Mouse (Mus musculus) forebrain, embryonic 16.5 days (tissue): ENCODE measurements around the gene C2cd4c. TPM values are rescaled to one million over a fixed set of nuclear protein-coding genes. Genes with fewer than 3 reads are reported as not detected.

Source experiments
- ATAC-seq: fragments of 200-750 bp; cut with Nextera tagmentation; 2 replicates; pipeline ENCODE4 v1.8.0; 2017; ENCODE audit warnings: mild to moderate bottlenecking, moderate library complexity
- H3K27ac ChIP-seq: fragments of 300-500 bp; sonication (generic); 2 replicates; pipeline ENCODE4 v1.5.1; 2014; ENCODE audit warnings: low read length, control low read depth
- H3K27me3 ChIP-seq: fragments of 300-500 bp; sonication (generic); replicated peaks from 2 replicates; pipeline ENCODE4 v1.6.1; 2014; ENCODE audit warnings: low read length; ENCODE audit not compliant: control insufficient read depth, insufficient read depth
- H3K36me3 ChIP-seq: fragments of 300-500 bp; sonication (generic); 2 replicates; pipeline ENCODE4 v1.6.1; 2014; ENCODE audit not compliant: control insufficient read depth, insufficient read depth
- H3K4me1 ChIP-seq: fragments of 300-500 bp; sonication (generic); replicated peaks from 2 replicates; pipeline ENCODE4 v1.6.1; 2014; ENCODE audit warnings: low read length; ENCODE audit not compliant: control insufficient read depth, insufficient read depth
- H3K4me2 ChIP-seq: fragments of 300-500 bp; sonication (generic); 2 replicates; pipeline ENCODE4 v1.6.1; 2014; ENCODE audit warnings: mild to moderate bottlenecking, low read length, control low read depth
- H3K4me3 ChIP-seq: fragments of 300-500 bp; sonication (generic); replicated peaks from 2 replicates; pipeline ENCODE4 v1.5.1; 2014; ENCODE audit warnings: mild to moderate bottlenecking, low read length, control low read depth
- H3K9ac ChIP-seq: fragments of 300-500 bp; sonication (generic); replicated peaks from 2 replicates; pipeline ENCODE4 v1.6.1; 2014; ENCODE audit warnings: low read depth, low read length, control low read depth
- H3K9me3 ChIP-seq: fragments of 300-500 bp; sonication (generic); 2 replicates; pipeline ENCODE4 v1.6.1; 2016; ENCODE audit warnings: low read length; ENCODE audit not compliant: control insufficient read depth
- WGBS: fragments of 180-500 bp; shearing (Covaris S2); extraction: QIAGEN DNeasy Blood & Tissue Kit; methylation state at CpG from one replicate; pipeline ENCODE4 v1.1.7; 2014; 5-methylcytosine and 5-hydroxymethylcytosine counted together
- polyA plus RNA-seq: library from polyadenylated mRNA; unstranded; fragments of >200 nt; fragmentation: Nextera tagmentation; extraction: Ambion mirVana; gene quantifications from 2 replicates; pipeline ENCODE4 v1.2.1, GENCODE M21; 2015

The C2cd4c gene
- polyA plus RNA-seq, 1 experiment from 2014 or later, result 0.32 TPM

DNA sequence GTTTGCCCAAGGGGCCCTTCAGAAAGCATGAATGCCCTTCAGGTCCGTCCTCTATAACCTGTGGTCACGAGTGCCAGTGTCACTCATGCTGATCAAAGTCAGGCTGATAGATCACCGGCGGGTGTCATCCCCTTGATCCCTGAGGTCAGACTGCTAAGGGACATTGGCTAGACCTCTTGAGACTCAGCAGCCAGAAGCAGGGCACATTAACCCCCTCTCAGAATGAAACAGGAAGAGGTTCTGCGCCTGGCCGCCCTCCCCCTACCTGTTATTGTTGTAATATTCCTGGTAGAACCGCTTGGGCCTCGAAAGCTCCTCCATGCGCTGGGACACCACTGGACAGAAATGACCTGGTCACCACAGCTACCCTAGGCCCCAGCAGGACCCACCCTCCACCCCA, 29.4 kb downstream of the C2cd4c start:
- WGBS, result 81% methylated on average over 9 of the region's 9 CpGs
- no peak for ATAC-seq

DNA sequence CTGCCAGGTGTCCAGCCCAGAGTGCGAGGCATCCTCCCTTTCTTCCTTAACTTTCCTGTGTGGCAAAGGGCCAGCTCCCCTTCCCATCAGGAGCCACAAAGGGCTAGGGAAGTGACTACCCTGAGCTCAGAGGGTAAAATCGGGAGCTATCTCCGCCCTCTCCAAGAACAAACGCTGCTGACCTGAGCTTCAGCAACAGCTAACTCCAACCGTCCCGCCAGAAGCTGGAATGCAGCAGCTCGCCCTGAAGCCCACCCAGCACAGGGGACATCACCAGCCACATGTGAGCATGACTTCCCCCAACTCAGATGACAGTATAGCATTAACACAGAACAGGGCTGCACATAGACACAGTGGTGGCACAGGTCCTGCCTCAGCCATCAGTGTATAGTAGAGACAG, 29.8 kb downstream of the C2cd4c start:
- H3K4me2 ChIP-seq, result no peak overlapping the region
- no peaks in the 10 kb centered on the region for H3K9me3 ChIP-seq
- no peak overlapping the region for H3K9ac ChIP-seq
- no peak overlapping the region for H3K4me3 ChIP-seq
- no peaks in the 10 kb centered on the region for H3K36me3 ChIP-seq
- H3K27ac ChIP-seq, result no peak overlapping the region
- 71% methylated on average over 7 of the region's 7 CpGs for WGBS
- H3K27me3 ChIP-seq, result no peaks in the 10 kb centered on the region
- H3K4me1 ChIP-seq, result no peaks in the 10 kb centered on the region
- no peak for ATAC-seq

More for the DNA sequence above, 29.4 kb downstream of the C2cd4c start:
- H3K4me1 ChIP-seq, result no peaks in the 10 kb centered on the region
- H3K4me2 ChIP-seq, result no peak overlapping the region
- H3K9me3 ChIP-seq, result no peaks in the 10 kb centered on the region
- no peak overlapping the region for H3K4me3 ChIP-seq
- no peak overlapping the region for H3K27ac ChIP-seq
- no peaks in the 10 kb centered on the region for H3K27me3 ChIP-seq
- no peak overlapping the region for H3K9ac ChIP-seq
- H3K36me3 ChIP-seq, result no peaks in the 10 kb centered on the region

DNA sequence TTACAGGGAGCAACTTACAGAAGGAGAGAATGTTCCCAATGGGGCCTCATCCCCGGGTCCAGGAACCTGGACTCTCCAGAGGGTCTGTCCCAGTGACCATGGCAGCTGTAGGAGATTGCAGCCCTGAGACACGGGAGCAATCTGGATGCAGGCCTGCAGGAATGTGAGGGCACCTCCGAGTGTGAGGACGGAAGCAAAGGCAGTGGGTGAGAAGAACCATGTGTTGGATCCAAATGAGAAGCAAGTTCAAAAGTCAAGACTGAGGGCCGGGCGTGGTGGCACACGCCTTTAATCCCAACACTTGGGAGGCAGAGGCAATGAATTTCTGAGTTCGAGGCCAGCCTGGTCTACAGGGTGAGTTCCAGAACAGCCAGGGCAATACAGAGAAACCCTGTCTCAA, 32.3 kb downstream of the C2cd4c start:
- 94% methylated on average over 8 of the region's 8 CpGs for WGBS
- H3K4me1 ChIP-seq, result no peaks in the 10 kb centered on the region
- H3K9ac ChIP-seq, result no peak overlapping the region
- no peak overlapping the region for H3K27ac ChIP-seq
- H3K4me2 ChIP-seq, result no peak overlapping the region
- no peaks in the 10 kb centered on the region for H3K27me3 ChIP-seq
- H3K36me3 ChIP-seq, result no peaks in the 10 kb centered on the region
- 0 out of 2 replicates have a peak, but pooled peaks cover 3% of the 10 kb centered on the region for H3K9me3 ChIP-seq
- no peak for ATAC-seq
- H3K4me3 ChIP-seq, result no peak overlapping the region

DNA sequence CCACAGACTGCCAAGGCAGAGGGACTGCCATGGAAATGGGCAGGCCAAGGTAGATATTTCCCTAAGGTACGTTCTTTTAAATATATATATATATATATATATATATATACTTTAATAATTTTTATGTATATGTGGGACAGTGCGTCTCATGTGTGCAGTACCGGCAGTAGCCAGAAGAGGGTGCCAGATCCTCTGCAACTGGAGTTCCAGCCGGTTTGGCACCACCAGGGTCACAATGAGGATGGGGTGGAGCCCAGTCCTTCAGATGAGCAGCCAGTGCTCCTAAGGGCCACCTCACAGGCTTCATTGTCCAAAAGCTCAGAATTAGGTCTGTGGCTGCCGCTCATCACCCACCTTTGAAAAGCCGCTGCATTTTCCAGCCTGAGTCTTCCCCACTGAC, 33.0 kb downstream of the C2cd4c start:
- Histone ChIP-seq H3K4me2 (no peak overlapping the region), H3K27me3 (no peaks in the 10 kb centered on the region), H3K4me3 (no peak overlapping the region), H3K36me3 (no peaks in the 10 kb centered on the region), H3K4me1 (no peaks in the 10 kb centered on the region), H3K27ac (no peak overlapping the region), H3K9me3 (0 out of 2 replicates have a peak, but pooled peaks cover 3% of the 10 kb centered on the region), H3K9ac (no peak overlapping the region)
- 45% methylated on average over 6 of the region's 6 CpGs for WGBS
- ATAC-seq, result no peak

DNA sequence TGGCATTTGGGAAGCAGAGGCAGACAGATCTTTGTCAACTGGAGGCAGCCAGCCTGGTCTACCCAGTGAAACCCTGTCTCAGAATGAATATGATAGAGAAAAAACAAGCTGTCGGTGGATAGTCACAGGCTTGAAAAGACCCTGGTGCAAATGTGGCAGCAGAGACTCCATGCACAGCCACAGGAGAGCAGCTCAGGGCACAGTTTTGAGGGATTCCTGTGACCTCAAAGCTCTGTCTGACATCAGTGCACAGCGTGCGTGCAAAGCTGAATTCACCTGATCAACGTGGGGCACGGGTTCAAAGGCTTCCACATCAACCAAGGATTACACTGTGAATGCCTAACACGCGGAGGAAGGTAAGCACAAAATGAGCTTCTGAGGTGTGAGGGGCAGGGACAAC, 33.5 kb downstream of the C2cd4c start:
- Histone ChIP-seq H3K36me3 (no peaks in the 10 kb centered on the region), H3K9me3 (0 out of 2 replicates have a peak, but pooled peaks cover 3% of the 10 kb centered on the region), H3K9ac (no peak overlapping the region), H3K27me3 (no peaks in the 10 kb centered on the region), H3K4me3 (no peak overlapping the region), H3K4me2 (no peak overlapping the region), H3K27ac (no peak overlapping the region), H3K4me1 (no peaks in the 10 kb centered on the region)
- no peak for ATAC-seq
- WGBS, result 75% methylated on average over 7 of the region's 7 CpGs

DNA sequence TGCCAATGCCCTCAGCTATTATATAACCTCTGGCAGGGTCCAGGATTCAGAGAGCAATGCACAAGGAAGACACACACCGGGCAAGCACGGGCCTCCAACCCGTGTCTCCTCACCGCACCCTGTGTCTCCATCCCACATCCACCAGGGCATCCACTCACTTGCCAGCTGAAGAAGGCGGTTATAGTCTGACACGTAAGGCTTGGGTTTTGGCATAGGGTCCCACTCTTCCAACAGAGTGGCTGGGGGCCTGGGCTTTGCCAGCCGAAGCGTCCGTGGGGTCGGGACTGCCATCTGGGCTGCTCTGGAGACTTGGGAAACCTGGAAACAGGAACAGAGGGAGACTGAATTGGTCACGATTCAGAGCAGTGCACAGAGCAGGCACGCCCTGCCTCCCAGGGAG, 34.0 kb downstream of the C2cd4c start:
- 79% methylated on average over 12 of the region's 12 CpGs for WGBS
- H3K9me3 ChIP-seq, result 0 out of 2 replicates have a peak, but pooled peaks cover 3% of the 10 kb centered on the region
- H3K27me3 ChIP-seq, result no peaks in the 10 kb centered on the region
- no peak for ATAC-seq
- H3K4me1 ChIP-seq, result no peaks in the 10 kb centered on the region
- H3K9ac ChIP-seq, result no peak overlapping the region
- H3K4me2 ChIP-seq, result no peak overlapping the region
- no peaks in the 10 kb centered on the region for H3K36me3 ChIP-seq
- H3K27ac ChIP-seq, result no peak overlapping the region
- H3K4me3 ChIP-seq, result no peak overlapping the region

DNA sequence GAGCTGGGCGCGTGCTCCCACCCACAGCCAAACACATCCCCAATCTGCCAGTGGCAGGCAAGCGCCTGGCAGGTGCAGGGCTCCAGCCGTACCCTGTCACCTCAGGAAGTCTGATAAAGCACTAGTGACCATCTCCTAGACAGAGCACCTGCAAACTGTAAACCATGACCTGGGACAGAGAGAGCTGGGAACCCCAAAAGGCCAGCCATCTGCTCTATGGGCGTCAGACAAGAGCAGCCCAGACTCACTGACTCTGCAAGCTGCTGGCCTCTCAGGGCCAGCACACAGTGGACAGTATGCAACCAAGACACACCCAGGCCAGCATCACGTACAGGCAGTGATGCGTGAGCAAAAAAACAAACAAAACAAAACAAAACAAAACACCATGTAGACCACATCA, 34.9 kb downstream of the C2cd4c start:
- ATAC-seq, result no peak
- Histone ChIP-seq H3K27ac (no peak overlapping the region), H3K4me1 (no peaks in the 10 kb centered on the region), H3K4me2 (no peak overlapping the region), H3K9ac (no peak overlapping the region), H3K36me3 (no peaks in the 10 kb centered on the region), H3K9me3 (0 out of 2 replicates have a peak, but pooled peaks cover 3% of the 10 kb centered on the region), H3K4me3 (no peak overlapping the region), H3K27me3 (no peaks in the 10 kb centered on the region)
- 79% methylated on average over 7 of the region's 7 CpGs for WGBS

DNA sequence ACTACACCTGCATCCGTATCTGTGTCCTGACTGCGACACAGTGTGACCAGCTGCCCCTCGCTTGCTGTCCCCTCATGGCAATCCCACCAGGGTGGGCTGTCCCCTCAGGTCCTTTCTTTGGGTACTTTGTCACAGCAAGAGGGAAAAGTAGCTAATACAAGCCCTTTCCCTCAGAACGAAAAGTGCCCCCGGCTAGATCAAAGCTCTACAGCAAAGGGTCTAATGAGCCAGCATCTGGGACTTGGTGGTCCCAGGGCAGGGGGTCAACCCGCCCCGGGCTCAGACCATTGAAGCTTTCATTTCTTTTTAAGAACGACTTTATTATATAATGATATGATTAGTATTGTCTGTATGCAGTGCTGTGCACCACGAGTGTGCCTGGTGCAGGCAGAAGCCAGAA, 35.5 kb downstream of the C2cd4c start:
- Histone ChIP-seq H3K4me2 (no peak overlapping the region), H3K27me3 (no peaks in the 10 kb centered on the region), H3K4me1 (no peaks in the 10 kb centered on the region), H3K9ac (no peak overlapping the region), H3K4me3 (no peak overlapping the region), H3K36me3 (no peaks in the 10 kb centered on the region), H3K27ac (no peak overlapping the region), H3K9me3 (0 out of 2 replicates have a peak, but pooled peaks cover 3% of the 10 kb centered on the region)
- WGBS, result 31% methylated on average over 9 of the region's 9 CpGs
- no peak for ATAC-seq

DNA sequence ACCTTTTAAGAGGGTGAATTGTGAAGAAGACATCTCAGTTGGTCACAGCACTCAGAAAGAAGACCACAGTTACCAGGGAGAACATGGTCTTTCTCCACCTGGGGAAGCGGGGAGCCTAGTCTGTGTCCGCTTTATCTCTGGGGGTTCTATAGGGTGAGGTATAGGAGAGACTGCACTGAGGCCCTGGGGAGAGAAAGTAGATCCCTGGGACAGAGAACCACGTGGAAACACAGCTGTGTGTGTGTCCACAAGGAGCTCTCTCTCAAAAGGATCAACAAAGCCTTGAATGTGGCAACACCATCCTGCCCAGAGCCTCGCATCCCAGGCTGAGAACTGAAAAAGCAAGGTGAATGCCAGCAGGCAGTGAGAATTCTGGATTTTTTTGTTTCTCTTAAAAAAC, 36.4 kb downstream of the C2cd4c start:
- no peak overlapping the region for H3K4me3 ChIP-seq
- no peaks in the 10 kb centered on the region for H3K4me1 ChIP-seq
- no peak overlapping the region for H3K4me2 ChIP-seq
- 0 out of 2 replicates have a peak, but pooled peaks cover 3% of the 10 kb centered on the region for H3K9me3 ChIP-seq
- H3K27ac ChIP-seq, result no peak overlapping the region
- 76% methylated on average over 4 of the region's 4 CpGs for WGBS
- no peaks in the 10 kb centered on the region for H3K27me3 ChIP-seq
- no peaks in the 10 kb centered on the region for H3K36me3 ChIP-seq
- no peak for ATAC-seq
- H3K9ac ChIP-seq, result no peak overlapping the region

DNA sequence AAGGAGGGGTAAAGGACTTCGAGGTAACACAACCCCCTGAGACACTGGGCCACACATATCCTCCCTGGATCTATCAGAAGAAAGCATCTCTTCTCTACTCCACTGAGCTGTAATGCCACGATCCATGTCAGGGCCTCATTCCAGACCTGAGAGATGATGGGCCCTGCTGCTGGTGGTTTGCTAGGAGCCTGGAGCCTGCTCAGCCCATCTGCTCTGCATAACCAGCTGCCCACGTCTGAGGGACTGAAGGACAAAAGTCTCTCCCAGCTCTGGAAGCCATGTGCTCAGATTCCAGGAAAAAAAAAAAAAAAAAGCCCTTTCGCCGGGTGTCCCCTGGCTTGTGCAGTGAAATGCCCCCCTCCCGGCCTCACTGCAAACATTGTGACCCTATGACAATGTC, 38.1 kb downstream of the C2cd4c start:
- ATAC-seq, result no peak
- no peaks in the 10 kb centered on the region for H3K27me3 ChIP-seq
- 0 out of 2 replicates have a peak, but pooled peaks cover 3% of the 10 kb centered on the region for H3K9me3 ChIP-seq
- no peak overlapping the region for H3K4me3 ChIP-seq
- H3K27ac ChIP-seq, result no peak overlapping the region
- no peaks in the 10 kb centered on the region for H3K4me1 ChIP-seq
- H3K9ac ChIP-seq, result no peak overlapping the region
- H3K4me2 ChIP-seq, result no peak overlapping the region
- 84% methylated on average over 6 of the region's 6 CpGs for WGBS
- no peaks in the 10 kb centered on the region for H3K36me3 ChIP-seq
